Mouse (Mus musculus): ENCODE measurements around the gene Fndc8.
A peak's percentile ranks its signal among the peaks of the same experiment; 100 is the strongest.

The Fndc8 gene

GRCm38 (mm10) chr11:82891936-82892335 is at the start of gene Fndc8:
Fndc8 (plus strand) TSS chr11:82892124.
- DNase-seq (ENCODE audit: low spot score): no peak

- no peak for DNase-seq (ENCODE audit: low spot score)
Observed at GRCm38 (mm10) chr11:82844771-82845414, 47.0 kb upstream of the Fndc8 start.

- DNase-seq (ENCODE audit: low spot score): peak; percentile 79
Observed at GRCm38 (mm10) chr11:82845415-82846078, 46.4 kb upstream of the Fndc8 start.

GRCm38 (mm10) chr11:82846079-82846436 is 45.9 kb upstream of the Fndc8 start:
- peak; percentile 39 for DNase-seq (ENCODE audit: low spot score)

- DNase-seq (ENCODE audit: low spot score): no peak
Observed at GRCm38 (mm10) chr11:82846938-82847337, 45.0 kb upstream of the Fndc8 start.

- peak; percentile 10 for DNase-seq (ENCODE audit: low spot score)
Observed at GRCm38 (mm10) chr11:82847571-82848000, 44.3 kb upstream of the Fndc8 start.

GRCm38 (mm10) chr11:82850259-82850658 is 41.7 kb upstream of the Fndc8 start:
- DNase-seq (ENCODE audit: low spot score): no peak

GRCm38 (mm10) chr11:82852115-82852514 is 39.8 kb upstream of the Fndc8 start:
- no peak for DNase-seq (ENCODE audit: low spot score)

GRCm38 (mm10) chr11:82852540-82852939 is 39.4 kb upstream of the Fndc8 start:
- DNase-seq (ENCODE audit: low spot score): no peak

GRCm38 (mm10) chr11:82852958-82853357 is 39.0 kb upstream of the Fndc8 start:
- DNase-seq (ENCODE audit: low spot score): no peak

GRCm38 (mm10) chr11:82854111-82854510 is 37.8 kb upstream of the Fndc8 start:
- DNase-seq (ENCODE audit: low spot score): no peak

GRCm38 (mm10) chr11:82855327-82855973 is 36.5 kb upstream of the Fndc8 start:
- DNase-seq (ENCODE audit: low spot score): no peak

- DNase-seq (ENCODE audit: low spot score): no peak
Observed at GRCm38 (mm10) chr11:82856032-82856431, 35.9 kb upstream of the Fndc8 start.

- DNase-seq (ENCODE audit: low spot score): no peak
Observed at GRCm38 (mm10) chr11:82857307-82857848, 34.5 kb upstream of the Fndc8 start.

- DNase-seq (ENCODE audit: low spot score): no peak
Observed at GRCm38 (mm10) chr11:82860759-82861158, 31.2 kb upstream of the Fndc8 start.

- no peak for DNase-seq (ENCODE audit: low spot score)
Observed at GRCm38 (mm10) chr11:82861558-82861957, 30.4 kb upstream of the Fndc8 start.

- DNase-seq (ENCODE audit: low spot score): no peak
Observed at GRCm38 (mm10) chr11:82862638-82863037, 29.3 kb upstream of the Fndc8 start.

GRCm38 (mm10) chr11:82863059-82863458 is 28.9 kb upstream of the Fndc8 start:
- no peak for DNase-seq (ENCODE audit: low spot score)

- DNase-seq (ENCODE audit: low spot score): no peak
Observed at GRCm38 (mm10) chr11:82863488-82863931, 28.4 kb upstream of the Fndc8 start.

- no peak for DNase-seq (ENCODE audit: low spot score)
Observed at GRCm38 (mm10) chr11:82865957-82866356, 26.0 kb upstream of the Fndc8 start.

- no peak for DNase-seq (ENCODE audit: low spot score)
Observed at GRCm38 (mm10) chr11:82866850-82867564, 24.9 kb upstream of the Fndc8 start.

GRCm38 (mm10) chr11:82867956-82868355 is 24.0 kb upstream of the Fndc8 start:
- DNase-seq (ENCODE audit: low spot score): no peak

Data from embryo, embryonic 10 days (tissue).